Mouse (Mus musculus) MEL (cell line): ENCODE results near the gene Slc30a2. TPM values are rescaled to one million over a fixed set of nuclear protein-coding genes. Genes with fewer than 3 reads are reported as not detected.
A peak's percentile ranks its signal among the peaks of the same experiment; 100 is the strongest.

ENCODE experiments used
- DNase-seq: peaks from one replicate; pipeline ENCODE4 v3.0.0; 2011; ENCODE audit warnings: low read depth, low spot score
- H3K27ac ChIP-seq: 2 replicates; pipeline ENCODE4 v1.5.1; 2012; ENCODE audit warnings: low read depth, mild to moderate bottlenecking, control low read depth, low read length, moderate library complexity; ENCODE audit not compliant: control insufficient read depth
- H3K27me3 ChIP-seq, 2 experiments: fragments of 150-350 bp in 1 of 2; sonication (generic) in 1 of 2; 2 replicates each; pipeline ENCODE4 v1.6.1; 2012; ENCODE audit warnings: low read length in 2 of 2, mild to moderate bottlenecking in 2 of 2, improper control_type of control experiment in 1 of 2, moderate library complexity in 1 of 2; ENCODE audit not compliant: insufficient read depth in 2 of 2, control insufficient read depth in 1 of 2
- H3K36me3 ChIP-seq, 2 experiments: 2 replicates each; pipeline ENCODE4 v1.6.1; 2012 to 2014; ENCODE audit warnings: low read length in 2 of 2, improper control_type of control experiment in 1 of 2, inconsistent platforms in 1 of 2, mild to moderate bottlenecking in 1 of 2; ENCODE audit not compliant: insufficient read depth in 2 of 2, control insufficient read depth in 1 of 2
- H3K4me1 ChIP-seq, 2 experiments: fragments of 150-350 bp in 1 of 2; sonication (generic) in 1 of 2; 2 replicates each; pipeline ENCODE4 v1.6.1; 2012; ENCODE audit warnings: low read length in 2 of 2, improper control_type of control experiment in 1 of 2, mild to moderate bottlenecking in 1 of 2; ENCODE audit not compliant: insufficient read depth in 2 of 2, control insufficient read depth in 1 of 2
- H3K4me3 ChIP-seq, 2 experiments: fragments of 150-350 bp in 1 of 2; sonication (generic) in 1 of 2; 2 replicates each; pipeline ENCODE4 v1.5.1; 2012; ENCODE audit warnings: low read depth in 2 of 2, low read length in 2 of 2, mild to moderate bottlenecking in 2 of 2, moderate library complexity in 2 of 2, control low read depth in 1 of 2, improper control_type of control experiment in 1 of 2; ENCODE audit not compliant: control insufficient read depth in 1 of 2, insufficient read depth in 1 of 2
- H3K79me2 ChIP-seq: 2 replicates; pipeline ENCODE4 v1.6.1; 2012; ENCODE audit warnings: mild to moderate bottlenecking, low read length, moderate library complexity; ENCODE audit not compliant: control insufficient read depth, poor library complexity, insufficient read depth
- H3K9ac ChIP-seq: 2 replicates; pipeline ENCODE4 v1.6.1; 2012; ENCODE audit warnings: low read depth, mild to moderate bottlenecking, control low read depth, low read length, moderate library complexity; ENCODE audit not compliant: control insufficient read depth, poor library complexity, severe bottlenecking
- H3K9me3 ChIP-seq: fragments of 150-350 bp; sonication (generic); replicated peaks from 2 replicates; pipeline ENCODE4 v1.6.1; 2012; ENCODE audit warnings: mild to moderate bottlenecking, low read length, improper control_type of control experiment, moderate library complexity; ENCODE audit not compliant: insufficient read depth
- CTCF ChIP-seq, 3 experiments: IDR thresholded peaks in 2 of 3; conservative IDR thresholded peaks in 1 of 3; 2 replicates each; pipeline ENCODE4 v1.5.1; 2011 to 2012; ENCODE audit warnings: low read length in 3 of 3, low read depth in 2 of 3, mild to moderate bottlenecking in 2 of 3, improper control_type of control experiment in 1 of 3, inconsistent platforms in 1 of 3, mixed read lengths in 1 of 3, moderate library complexity in 1 of 3; ENCODE audit not compliant: control insufficient read depth in 1 of 3, insufficient read depth in 1 of 3, poor library complexity in 1 of 3, severe bottlenecking in 1 of 3
- EP300 ChIP-seq, 2 experiments: IDR thresholded peaks; 2 replicates each; pipeline ENCODE4 v1.6.1; 2011; ENCODE audit warnings: improper control_type of control experiment in 2 of 2, low read length in 2 of 2, low read depth in 1 of 2, mild to moderate bottlenecking in 1 of 2
- ETS1 ChIP-seq: IDR thresholded peaks from 2 replicates; pipeline ENCODE4 v1.6.1; 2012; ENCODE audit warnings: low read depth, mild to moderate bottlenecking, inconsistent platforms, low read length, improper control_type of control experiment, moderate library complexity
- GABPA ChIP-seq: IDR thresholded peaks from 2 replicates; pipeline ENCODE4 v1.6.1; 2012; ENCODE audit warnings: low read depth, mild to moderate bottlenecking, inconsistent platforms, low read length, improper control_type of control experiment, moderate library complexity
- GATA1 ChIP-seq: IDR thresholded peaks from 2 replicates; pipeline ENCODE4 v1.6.1; 2011; ENCODE audit warnings: low read depth, low read length, improper control_type of control experiment
- HCFC1 ChIP-seq: IDR thresholded peaks from 2 replicates; pipeline ENCODE4 v1.6.1; 2012; ENCODE audit warnings: low read depth, mild to moderate bottlenecking, inconsistent platforms, low read length, improper control_type of control experiment, moderate library complexity
- JUND ChIP-seq: IDR thresholded peaks from 2 replicates; pipeline ENCODE4 v1.6.1; 2011; ENCODE audit warnings: low read depth, mild to moderate bottlenecking, improper control_type of control experiment, low read length
- KAT2A ChIP-seq: conservative IDR thresholded peaks from 2 replicates; pipeline ENCODE4 v1.6.1; 2012; ENCODE audit warnings: low read depth, low read length, improper control_type of control experiment, inconsistent platforms
- MAZ ChIP-seq: IDR thresholded peaks from 2 replicates; pipeline ENCODE4 v1.6.1; 2012; ENCODE audit warnings: low read depth, mild to moderate bottlenecking, inconsistent platforms, low read length, improper control_type of control experiment
- MEF2A ChIP-seq: IDR thresholded peaks from 2 replicates; pipeline ENCODE4 v1.6.1; 2014; ENCODE audit warnings: low read depth, mild to moderate bottlenecking, inconsistent platforms, low read length, improper control_type of control experiment; ENCODE audit not compliant: poor library complexity, insufficient replicate concordance, severe bottlenecking; ENCODE audit errors: extremely low read depth
- MYC ChIP-seq: IDR thresholded peaks from 2 replicates; pipeline ENCODE4 v1.6.1; 2011; ENCODE audit warnings: low read depth, mild to moderate bottlenecking, low read length, improper control_type of control experiment, moderate library complexity
- NELFE ChIP-seq: IDR thresholded peaks from 2 replicates; pipeline ENCODE4 v1.6.1; 2011; ENCODE audit warnings: low read depth, low read length, improper control_type of control experiment
- POLR2A ChIP-seq, 2 experiments: IDR thresholded peaks; 2 replicates each; pipeline ENCODE4 v1.6.1; 2011 to 2012; ENCODE audit warnings: low read length in 2 of 2, mild to moderate bottlenecking in 2 of 2, control low read depth in 1 of 2, improper control_type of control experiment in 1 of 2, low read depth in 1 of 2, moderate library complexity in 1 of 2; ENCODE audit not compliant: control insufficient read depth in 1 of 2, insufficient read depth in 1 of 2, poor library complexity in 1 of 2
- POLR2AphosphoS2 ChIP-seq: IDR thresholded peaks from 2 replicates; pipeline ENCODE4 v1.6.1; 2011; ENCODE audit warnings: low read length, improper control_type of control experiment
- POLR2AphosphoS5 ChIP-seq: IDR thresholded peaks from 2 replicates; pipeline ENCODE4 v1.6.1; 2012; ENCODE audit warnings: low read depth, borderline replicate concordance, mild to moderate bottlenecking, inconsistent platforms, low read length, moderate library complexity, mixed read lengths
- RCOR1 ChIP-seq: IDR thresholded peaks from 2 replicates; pipeline ENCODE4 v1.6.1; 2012; ENCODE audit warnings: low read depth, mild to moderate bottlenecking, inconsistent platforms, low read length, improper control_type of control experiment
- SIN3A ChIP-seq: IDR thresholded peaks from 2 replicates; pipeline ENCODE4 v1.6.1; 2012; ENCODE audit warnings: low read length, improper control_type of control experiment, inconsistent platforms
- SMC3 ChIP-seq: IDR thresholded peaks from 2 replicates; pipeline ENCODE4 v1.6.1; 2011; ENCODE audit warnings: low read depth, low read length, improper control_type of control experiment
- TAL1 ChIP-seq: IDR thresholded peaks from 2 replicates; pipeline ENCODE4 v1.6.1; 2012; ENCODE audit warnings: mild to moderate bottlenecking, inconsistent platforms, low read length, moderate library complexity, mixed read lengths
- TBP ChIP-seq: IDR thresholded peaks from 2 replicates; pipeline ENCODE4 v1.8.0; 2011; ENCODE audit warnings: low read depth, low read length, improper control_type of control experiment
- TCF12 ChIP-seq: IDR thresholded peaks from 2 replicates; pipeline ENCODE4 v1.6.1; 2014; ENCODE audit warnings: low read depth, mild to moderate bottlenecking, inconsistent platforms, low read length, improper control_type of control experiment, moderate library complexity
- ZC3H11A ChIP-seq: IDR thresholded peaks from 2 replicates; pipeline ENCODE4 v1.6.1; 2012; ENCODE audit warnings: low read depth, mild to moderate bottlenecking, inconsistent platforms, low read length, improper control_type of control experiment
- ZKSCAN1 ChIP-seq: IDR thresholded peaks from 2 replicates; pipeline ENCODE4 v1.6.1; 2012; ENCODE audit warnings: low read depth, mild to moderate bottlenecking, inconsistent platforms, low read length, improper control_type of control experiment, moderate library complexity
- ZNF384 ChIP-seq: IDR thresholded peaks from 2 replicates; pipeline ENCODE4 v1.6.1; 2012; ENCODE audit warnings: low read depth, mild to moderate bottlenecking, inconsistent platforms, low read length, improper control_type of control experiment
- polyA plus RNA-seq, 2 experiments: library from polyadenylated mRNA; stranded (reverse) in 1 of 2; unstranded in 1 of 2; fragments of >175 nt in 1 of 2; fragments of >200 nt in 1 of 2; gene quantifications; 2 replicates each; pipeline versions ENCODE4 v1.2.1 to v1.2.4; 2012; ENCODE audit warnings: low replicate concordance in 2 of 2, low read depth in 1 of 2; ENCODE audit not compliant: insufficient read length in 2 of 2, insufficient read depth in 1 of 2, missing spikeins in 1 of 2
- total RNA-seq: library from RNA; depleted of rRNA; stranded (reverse); fragments of 300-350 nt; gene quantifications from 2 replicates; pipeline ENCODE4 v1.2.3, GENCODE M21; 2012

The Slc30a2 gene
- total and polyA plus RNA-seq, 3 experiments, result 0.39 to 0.54 TPM; not detected in 1

DNA sequence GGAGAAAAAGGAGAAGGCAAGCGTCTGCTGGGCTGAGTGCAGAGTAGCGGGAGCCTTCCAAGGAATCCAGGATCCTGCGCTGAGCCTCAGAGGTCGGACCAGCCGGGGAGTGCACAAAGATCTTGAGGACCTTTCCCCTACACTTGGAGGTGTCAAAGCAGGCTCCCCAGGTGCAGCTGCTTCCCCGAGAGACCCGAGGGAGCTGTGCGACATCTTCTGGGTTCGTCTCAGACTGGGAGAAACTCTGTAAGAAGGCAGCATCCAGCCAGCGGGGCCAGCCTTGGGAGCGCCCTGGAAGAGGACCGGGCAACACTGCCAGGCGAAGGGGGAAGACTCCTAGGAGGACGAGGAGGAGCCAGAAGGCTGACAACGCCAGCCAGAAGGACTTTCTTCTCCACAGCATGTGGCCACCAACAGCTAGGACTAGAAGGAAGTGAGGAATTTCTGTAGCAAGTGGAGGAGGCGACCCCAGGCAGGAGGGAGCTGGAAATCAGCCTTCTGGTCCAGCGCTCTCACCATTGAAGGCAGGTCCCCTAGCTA is 28.4 kb downstream of the Slc30a2 start:
- Histone ChIP-seq H3K9me3 (no peaks in the 10 kb centered on the region), H3K4me1 (no peaks in the 10 kb centered on the region), H3K27ac (no peak overlapping the region)
- DNase-seq, result no peak
- no peak for TF ChIP-seq POLR2AphosphoS2
- no peak for TF ChIP-seq MEF2A
- no peak for TF ChIP-seq CTCF (IDR thresholded peaks at IDR 0.05 in 2 of 3, conservative IDR thresholded peaks at IDR 0.05 in 1 of 3; ENCODE audit: control insufficient read depth in 1 of 3, insufficient read depth in 1 of 3, low read depth in 2 of 3, low read length in 3 of 3, poor library complexity in 1 of 3, severe bottlenecking in 1 of 3)
- no peak for TF ChIP-seq MYC
- no peak for TF ChIP-seq GABPA
- TF ChIP-seq SMC3, result no peak
- no peak for TF ChIP-seq TCF12
- TF ChIP-seq POLR2A (IDR thresholded peaks at IDR 0.05; ENCODE audit: control insufficient read depth in 1 of 2, insufficient read depth in 1 of 2, low read depth in 1 of 2, low read length in 2 of 2, poor library complexity in 1 of 2), result no peak
- no peak for TF ChIP-seq GATA1
- no peak for TF ChIP-seq POLR2AphosphoS5
- no peak for TF ChIP-seq JUND
- no peak for TF ChIP-seq ETS1
- no peak for TF ChIP-seq RCOR1
- TF ChIP-seq NELFE, result no peak
- no peak for TF ChIP-seq TAL1
- no peak for TF ChIP-seq TBP
- no peak for TF ChIP-seq MAZ
- no peak for TF ChIP-seq EP300 (IDR thresholded peaks at IDR 0.05; ENCODE audit: low read depth in 1 of 2, low read length in 2 of 2)
- TF ChIP-seq ZKSCAN1, result no peak
- TF ChIP-seq, all 39 proteins: peak for 0
- Histone ChIP-seq H3K27me3 (peaks cover 0 to 5% of the 10 kb centered on the region in 2 experiments; a peak in 2 of 4 replicates), H3K79me2 (no peaks in the 10 kb centered on the region), H3K4me3 (no peak overlapping the region), H3K9ac (no peak overlapping the region), H3K36me3 (no peaks in the 10 kb centered on the region)

DNA sequence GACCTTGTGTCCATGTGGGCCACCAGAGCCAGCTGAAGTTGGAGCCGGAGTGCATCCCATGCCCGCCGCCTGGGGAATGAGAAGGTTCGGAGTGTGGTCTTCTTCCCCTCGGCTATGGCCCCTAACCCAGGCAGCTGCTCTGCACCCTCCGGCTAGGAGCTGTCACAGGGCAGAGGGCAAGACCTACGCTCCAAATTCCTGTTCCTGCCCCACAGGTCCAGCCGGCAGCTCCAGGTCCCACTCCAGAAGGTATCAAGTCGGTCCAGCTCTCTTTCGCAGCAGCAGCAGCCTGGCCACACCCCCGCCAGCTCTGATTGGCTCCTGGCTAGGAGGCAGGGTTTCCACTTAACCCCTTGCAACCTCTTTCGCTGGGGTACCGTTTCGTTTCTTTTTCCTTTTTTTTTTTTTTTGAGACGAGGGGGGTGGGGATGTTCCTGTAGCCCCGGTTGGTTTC is 29.3 kb downstream of the Slc30a2 start:
- Histone ChIP-seq H3K79me2 (no peaks in the 10 kb centered on the region), H3K27me3 (peaks cover 0 to 5% of the 10 kb centered on the region in 2 experiments; a peak in 2 of 4 replicates), H3K9ac (peak overlapping the region; percentile 38; the same call in 1 of the 2 replicates), H3K36me3 (no peaks in the 10 kb centered on the region), H3K4me1 (no peaks in the 10 kb centered on the region), H3K4me3 (peak overlapping the region; percentile 55 to 69), H3K9me3 (no peaks in the 10 kb centered on the region), H3K27ac (no peak overlapping the region)
- DNase-seq, result peak; percentile 82
- TF ChIP-seq HCFC1, result no peak
- TF ChIP-seq ZNF384, result peak; percentile 82
- no peak for TF ChIP-seq SIN3A
- no peak for TF ChIP-seq SMC3
- TF ChIP-seq GATA1, result no peak
- TF ChIP-seq KAT2A, result no peak
- TF ChIP-seq GABPA, result no peak
- no peak for TF ChIP-seq ZKSCAN1
- TF ChIP-seq JUND, result no peak
- TF ChIP-seq TCF12, result 0 out of 2 replicates have a peak, but pooled peaks have one; percentile 21
- no peak for TF ChIP-seq ZC3H11A
- TF ChIP-seq POLR2AphosphoS2, result no peak
- no peak for TF ChIP-seq TAL1
- TF ChIP-seq RCOR1, result no peak
- TF ChIP-seq, all 39 proteins: peak for 2
